Mouse (Mus musculus): ENCODE data around the gene Hus1. TPM values are rescaled to one million over a fixed set of nuclear protein-coding genes. Genes with fewer than 3 reads are reported as not detected.
A peak's percentile ranks its signal among the peaks of the same experiment; 100 is the strongest.

Gene Hus1
- polyA plus RNA-seq (2015; fragmentation: Nextera tagmentation; extraction: Ambion mirVana), result 6.8 and 7.9 TPM in 2 replicates

- Histone ChIP-seq H3K27me3 (peaks cover 4% of the 10 kb centered on the region; the same call in 1 of the 2 replicates), H3K9me3 (replicated peaks) (no peaks in the 10 kb centered on the region), H3K36me3 (replicated peaks) (peaks cover 22% of the 10 kb centered on the region), H3K4me3 (replicated peaks) (peak within 1 kb of the TSS; percentile 78), H3K4me1 (replicated peaks) (peaks cover 18% of the 10 kb centered on the region), H3K9ac (peak within 1 kb of the TSS; percentile 75), H3K27ac (replicated peaks) (peak within 1 kb of the TSS; percentile 82), H3K4me2 (peak within 1 kb of the TSS; percentile 80)
- peak; percentile 96 for ATAC-seq (ENCODE audit: insufficient read depth)
- under 1% methylated on average over 43 of the region's 43 CpGs for WGBS (ENCODE audit: insufficient replicate concordance)
Measured at GRCm38 (mm10) chr11:9010853-9011339, at the start of gene Hus1. Gene Hus1 (minus strand): TSS chr11:9011191.

GRCm38 (mm10) chr11:9060484-9060883, 49.5 kb upstream of the Hus1 start:
- Histone ChIP-seq H3K4me1 (replicated peaks) (no peaks in the 10 kb centered on the region), H3K27ac (replicated peaks) (no peak overlapping the region), H3K9ac (no peak overlapping the region), H3K36me3 (replicated peaks) (no peaks in the 10 kb centered on the region), H3K27me3 (no peaks in the 10 kb centered on the region), H3K9me3 (replicated peaks) (no peaks in the 10 kb centered on the region), H3K4me3 (replicated peaks) (no peak overlapping the region), H3K4me2 (no peak overlapping the region)
- ATAC-seq (ENCODE audit: insufficient read depth), result no peak
- 23% methylated on average over 5 of the region's 5 CpGs for WGBS (ENCODE audit: insufficient replicate concordance)

- H3K9ac ChIP-seq, result no peak overlapping the region
- WGBS (ENCODE audit: insufficient replicate concordance), result 27% methylated on average over 1 of the region's 1 CpGs
- H3K36me3 ChIP-seq (replicated peaks), result no peaks in the 10 kb centered on the region
- H3K27me3 ChIP-seq, result no peaks in the 10 kb centered on the region
- H3K4me1 ChIP-seq (replicated peaks), result no peaks in the 10 kb centered on the region
- no peak for ATAC-seq (ENCODE audit: insufficient read depth)
- H3K4me2 ChIP-seq, result no peak overlapping the region
- no peak overlapping the region for H3K4me3 ChIP-seq (replicated peaks)
- H3K27ac ChIP-seq (replicated peaks), result no peak overlapping the region
- no peaks in the 10 kb centered on the region for H3K9me3 ChIP-seq (replicated peaks)
Measured at GRCm38 (mm10) chr11:9060029-9060428, 49.0 kb upstream of the Hus1 start.

GRCm38 (mm10) chr11:9057711-9058110, 46.7 kb upstream of the Hus1 start:
- no peak for ATAC-seq (ENCODE audit: insufficient read depth)
- H3K4me1 ChIP-seq (replicated peaks), result no peaks in the 10 kb centered on the region
- no peak overlapping the region for H3K9ac ChIP-seq
- H3K9me3 ChIP-seq (replicated peaks), result no peaks in the 10 kb centered on the region
- no peak overlapping the region for H3K27ac ChIP-seq (replicated peaks)
- 73% methylated on average over 4 of the region's 4 CpGs for WGBS (ENCODE audit: insufficient replicate concordance)
- H3K36me3 ChIP-seq (replicated peaks), result no peaks in the 10 kb centered on the region
- H3K4me2 ChIP-seq, result no peak overlapping the region
- H3K4me3 ChIP-seq (replicated peaks), result no peak overlapping the region
- H3K27me3 ChIP-seq, result no peaks in the 10 kb centered on the region

- ATAC-seq (ENCODE audit: insufficient read depth), result no peak
- no peak overlapping the region for H3K9ac ChIP-seq
- no peaks in the 10 kb centered on the region for H3K27me3 ChIP-seq
- WGBS (ENCODE audit: insufficient replicate concordance), result 40% methylated on average over 2 of the region's 2 CpGs
- no peaks in the 10 kb centered on the region for H3K36me3 ChIP-seq (replicated peaks)
- no peak overlapping the region for H3K4me3 ChIP-seq (replicated peaks)
- H3K4me2 ChIP-seq, result no peak overlapping the region
- H3K9me3 ChIP-seq (replicated peaks), result no peaks in the 10 kb centered on the region
- no peaks in the 10 kb centered on the region for H3K4me1 ChIP-seq (replicated peaks)
- no peak overlapping the region for H3K27ac ChIP-seq (replicated peaks)
Measured at GRCm38 (mm10) chr11:9056937-9057336, 45.9 kb upstream of the Hus1 start.

- peaks cover 10% of the 10 kb centered on the region for H3K4me1 ChIP-seq (replicated peaks)
- H3K4me2 ChIP-seq, result no peak overlapping the region
- H3K27ac ChIP-seq (replicated peaks), result no peak overlapping the region
- H3K9me3 ChIP-seq (replicated peaks), result no peaks in the 10 kb centered on the region
- no peak overlapping the region for H3K9ac ChIP-seq
- 18% methylated on average over 2 of the region's 2 CpGs for WGBS (ENCODE audit: insufficient replicate concordance)
- H3K27me3 ChIP-seq, result peaks cover 20% of the 10 kb centered on the region
- H3K36me3 ChIP-seq (replicated peaks), result no peaks in the 10 kb centered on the region
- H3K4me3 ChIP-seq (replicated peaks), result no peak overlapping the region
- ATAC-seq (ENCODE audit: insufficient read depth), result no peak
Measured at GRCm38 (mm10) chr11:9051895-9052294, 40.9 kb upstream of the Hus1 start.

- H3K4me1 ChIP-seq (replicated peaks), result peaks cover 10% of the 10 kb centered on the region
- H3K27me3 ChIP-seq, result peaks cover 20% of the 10 kb centered on the region
- H3K27ac ChIP-seq (replicated peaks), result no peak overlapping the region
- no peak overlapping the region for H3K4me3 ChIP-seq (replicated peaks)
- WGBS (ENCODE audit: insufficient replicate concordance), result 73% methylated on average over 4 of the region's 4 CpGs
- no peak overlapping the region for H3K4me2 ChIP-seq
- H3K9me3 ChIP-seq (replicated peaks), result no peaks in the 10 kb centered on the region
- ATAC-seq (ENCODE audit: insufficient read depth), result no peak
- no peak overlapping the region for H3K9ac ChIP-seq
- no peaks in the 10 kb centered on the region for H3K36me3 ChIP-seq (replicated peaks)
Measured at GRCm38 (mm10) chr11:9050241-9050640, 39.2 kb upstream of the Hus1 start.

- Histone ChIP-seq H3K27ac (replicated peaks) (no peak within 1 kb of the TSS), H3K36me3 (replicated peaks) (no peaks in the 10 kb centered on the region), H3K4me2 (peak within 1 kb of the TSS; percentile 79), H3K9me3 (replicated peaks) (no peaks in the 10 kb centered on the region), H3K4me1 (replicated peaks) (peaks cover 10% of the 10 kb centered on the region), H3K9ac (no peak within 1 kb of the TSS), H3K27me3 (peaks cover 20% of the 10 kb centered on the region), H3K4me3 (replicated peaks) (peak within 1 kb of the TSS; percentile 51)
- WGBS (ENCODE audit: insufficient replicate concordance), result under 1% methylated on average over 18 of the region's 18 CpGs
- peak; percentile 53 for ATAC-seq (ENCODE audit: insufficient read depth)
Measured at GRCm38 (mm10) chr11:9048703-9049060, 37.7 kb upstream of the Hus1 start, which contains the start of gene Sun3. Gene Sun3 (minus strand): TSS chr11:9048991.

- Histone ChIP-seq H3K9ac (no peak within 1 kb of the TSS), H3K9me3 (replicated peaks) (no peaks in the 10 kb centered on the region), H3K27me3 (peaks cover 20% of the 10 kb centered on the region), H3K4me3 (replicated peaks) (peak within 1 kb of the TSS; percentile 51), H3K4me2 (peak within 1 kb of the TSS; percentile 79), H3K27ac (replicated peaks) (no peak within 1 kb of the TSS), H3K36me3 (replicated peaks) (no peaks in the 10 kb centered on the region), H3K4me1 (replicated peaks) (peaks cover 10% of the 10 kb centered on the region)
- WGBS (ENCODE audit: insufficient replicate concordance), result 3% methylated on average over 21 of the region's 21 CpGs
- peak; percentile 95 for ATAC-seq (ENCODE audit: insufficient read depth)
Measured at GRCm38 (mm10) chr11:9048011-9048702, 37.2 kb upstream of the Hus1 start, which contains the start of gene Gm11992. Gene Gm11992 (plus strand): TSS chr11:9048594.

GRCm38 (mm10) chr11:9047044-9047443, 36.1 kb upstream of the Hus1 start:
- H3K4me2 ChIP-seq, result no peak overlapping the region
- WGBS (ENCODE audit: insufficient replicate concordance), result 69% methylated on average over 5 of the region's 5 CpGs
- no peaks in the 10 kb centered on the region for H3K9me3 ChIP-seq (replicated peaks)
- no peak overlapping the region for H3K4me3 ChIP-seq (replicated peaks)
- peaks cover 20% of the 10 kb centered on the region for H3K27me3 ChIP-seq
- ATAC-seq (ENCODE audit: insufficient read depth), result no peak
- H3K9ac ChIP-seq, result no peak overlapping the region
- no peaks in the 10 kb centered on the region for H3K36me3 ChIP-seq (replicated peaks)
- H3K4me1 ChIP-seq (replicated peaks), result peaks cover 10% of the 10 kb centered on the region
- H3K27ac ChIP-seq (replicated peaks), result no peak overlapping the region

GRCm38 (mm10) chr11:9046546-9046945, 35.6 kb upstream of the Hus1 start:
- Histone ChIP-seq H3K9ac (no peak overlapping the region), H3K4me2 (no peak overlapping the region), H3K9me3 (replicated peaks) (no peaks in the 10 kb centered on the region), H3K4me1 (replicated peaks) (peaks cover 10% of the 10 kb centered on the region), H3K36me3 (replicated peaks) (no peaks in the 10 kb centered on the region), H3K27me3 (peaks cover 20% of the 10 kb centered on the region), H3K27ac (replicated peaks) (no peak overlapping the region), H3K4me3 (replicated peaks) (no peak overlapping the region)
- ATAC-seq (ENCODE audit: insufficient read depth), result no peak
- WGBS (ENCODE audit: insufficient replicate concordance), result 67% methylated on average over 2 of the region's 2 CpGs

Measured in liver, embryonic 15.5 days (tissue).